In the genomic region with DNA sequence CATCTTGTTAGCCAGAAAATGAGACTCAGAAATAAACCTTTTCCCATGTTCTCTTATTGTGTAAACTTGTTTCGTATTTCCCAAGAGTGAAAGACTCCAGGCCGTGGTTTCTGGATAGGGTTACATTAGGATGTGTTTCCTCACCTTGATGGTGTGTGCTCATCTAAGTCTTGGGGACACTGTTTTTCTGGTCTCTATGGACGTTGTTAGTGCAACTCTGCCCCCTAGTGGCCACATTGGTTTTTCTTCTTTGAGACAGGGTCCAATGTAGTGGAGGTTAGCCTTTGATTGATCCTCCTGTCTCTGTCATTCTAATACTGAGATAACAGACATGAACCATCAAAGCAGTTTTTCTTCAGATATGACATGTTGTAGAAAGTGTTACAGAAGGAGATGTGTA, we compare ENCODE assay signal across 7 mouse cellular contexts. TPM values are rescaled to one million over a fixed set of nuclear protein-coding genes. Genes with fewer than 3 reads are reported as not detected.
DNase-seq lines count a peak whose midpoint lies in the region; ATAC-seq and TF ChIP-seq lines count a peak whose summit lies in the region.

No protein-coding gene starts in this region.

- no peaks in the 10 kb centered on the region for H3K36me3 ChIP-seq in liver, postnatal 0 days (replicated peaks; ENCODE audit: insufficient read depth, low read length)

- no peaks in the 10 kb centered on the region for H3K4me1 ChIP-seq in liver, postnatal 0 days (ENCODE audit: insufficient read depth)

- 0 out of 2 replicates have a peak, but pooled peaks cover 2% of the 10 kb centered on the region for H3K27me3 ChIP-seq in liver, postnatal 0 days (ENCODE audit: insufficient read depth, low read length)

- no peak for TF ChIP-seq EP300 in liver, postnatal 0 days (IDR thresholded peaks at IDR 0.05; ENCODE audit: low read depth)

- DNase-seq in 416B (ENCODE audit: low read depth), result peak; percentile 61
- peak; percentile 66 for DNase-seq in c-Kit-positive CD71-negative TER-119-negative erythroid progenitor cells, embryonic 14.5 days (ENCODE audit: low read depth)
- peak; percentile 74 for DNase-seq in kidney, postnatal 14 days
- DNase-seq in liver, postnatal 0 days, result peak; percentile 73
- DNase-seq in right cerebral cortex, postnatal 14 days, result peak; percentile 70

- peak; percentile 61 for ATAC-seq in CD4-positive, CD25-positive, alpha-beta regulatory T cell, adult 4 months
- peak; percentile 85 for ATAC-seq in frontal cortex, adult (ENCODE audit: low TSS enrichment)
- ATAC-seq in liver, postnatal 0 days, result peak; percentile 33; the same call in 1 of the 2 replicates

- TF ChIP-seq CTCF in liver, postnatal 0 days (IDR thresholded peaks at IDR 0.05; ENCODE audit: low read depth), result peak; percentile 85

- 21% methylated on average over 3 of the region's 3 CpGs for WGBS in liver, postnatal 0 days (ENCODE audit: insufficient replicate concordance)

- H3K9ac ChIP-seq in liver, postnatal 0 days (replicated peaks), result no peak overlapping the region

- H3K27ac ChIP-seq in liver, postnatal 0 days (ENCODE audit: low read depth), result no peak overlapping the region

- H3K4me3 ChIP-seq in liver, postnatal 0 days (ENCODE audit: low read depth, low read length), result no peak overlapping the region

- no peaks in the 10 kb centered on the region for H3K9me3 ChIP-seq in liver, postnatal 0 days (ENCODE audit: low read length)

- no peak overlapping the region for H3K4me2 ChIP-seq in liver, postnatal 0 days (ENCODE audit: low read depth, low read length)

RNA-seq across cellular contexts. Expression of gene Emp1, which starts 38.0 kb away (rescaled TPM):
- under 1 TPM; 0.71 to 0.95 TPM for polyA plus RNA-seq in CD4-positive, CD25-positive, alpha-beta regulatory T cell, adult 4 months (2017; shearing (Covaris generic))
- 1.2 TPM in 2 replicates for polyA plus RNA-seq in liver, postnatal 0 days (2015; fragmentation: Nextera tagmentation; extraction: Ambion mirVana)

Comparison
In these comparisons a context has a peak if more than half of its experiments do, and no peak if none do; other contexts are left out.
1. ATAC-seq: peak in every context shown above with its lines; median percentile 85 in frontal cortex, adult; 61 in CD4-positive, CD25-positive, alpha-beta regulatory T cell, adult 4 months; 33 in liver, postnatal 0 days.